Mouse (Mus musculus): ENCODE data around the gene Ass1.
"Not testable (repeated sequence)": the region's sequence is repeated elsewhere in the genome, so short reads cannot be mapped to it uniquely, and the experiment has no call there.

The Ass1 gene

DNA sequence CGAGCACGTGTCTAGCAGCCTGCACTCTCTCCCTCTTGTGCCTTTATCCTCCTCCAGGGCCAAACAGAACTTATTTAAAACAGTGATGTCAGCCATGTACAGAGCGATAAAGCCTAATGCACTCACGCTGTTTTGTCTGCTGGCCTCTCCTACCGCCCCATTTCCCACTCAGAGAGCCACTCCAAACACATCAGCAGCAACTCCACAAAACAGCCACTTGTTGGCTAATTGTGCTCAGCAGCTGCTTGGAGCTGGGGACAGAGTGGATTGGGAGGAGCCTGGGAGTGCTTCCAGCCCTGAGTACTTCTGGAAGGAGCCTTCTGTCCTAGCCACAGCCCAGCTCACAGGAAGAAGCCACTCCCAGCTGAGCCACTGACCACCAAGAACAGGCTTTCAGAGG lies 67.0 kb downstream of the Ass1 start:
- DNase-seq (ENCODE audit: low spot score in 2 of 2): no peak

DNA sequence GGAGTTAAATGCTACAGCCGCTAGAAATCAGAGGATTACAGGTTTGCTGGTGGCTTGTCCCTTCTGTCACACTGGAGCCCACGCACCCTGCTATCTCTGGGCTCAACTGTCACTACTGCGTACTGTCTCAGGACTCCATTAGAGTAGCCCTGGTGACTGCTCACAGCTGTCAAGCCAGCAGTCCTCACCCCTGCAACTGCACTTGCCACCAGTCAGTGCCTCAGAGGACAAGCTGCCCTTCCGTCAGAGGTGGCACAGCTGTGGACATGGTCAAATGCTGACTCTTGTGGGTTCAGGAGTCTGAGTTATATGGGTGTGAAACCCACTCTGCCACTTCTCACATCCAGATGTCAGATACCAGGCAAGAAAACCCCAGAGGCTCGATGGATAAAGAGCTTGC lies 68.7 kb downstream of the Ass1 start:
- no peak for DNase-seq (ENCODE audit: low spot score in 2 of 2)

DNA sequence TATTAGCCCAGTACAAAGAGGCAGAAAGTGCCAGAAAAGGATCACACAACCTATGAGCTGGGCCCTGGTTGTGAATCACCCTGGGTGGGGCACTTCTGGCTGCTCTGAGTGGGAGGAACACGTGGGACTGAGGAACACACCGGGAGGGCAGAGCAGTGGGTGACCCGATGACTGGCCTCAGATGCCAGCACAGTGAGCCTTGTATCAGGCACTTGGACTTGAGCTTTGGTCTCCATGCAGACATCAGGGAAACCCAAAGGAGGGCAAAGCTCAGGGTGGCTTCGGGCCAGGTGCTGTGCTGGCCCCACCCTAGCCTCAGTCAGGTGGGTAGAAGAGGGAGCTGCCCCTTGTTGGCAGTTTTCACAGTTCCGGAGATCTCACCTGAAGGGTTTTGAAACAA lies 71.6 kb downstream of the Ass1 start:
- DNase-seq (ENCODE audit: low spot score in 2 of 2): no peak

DNA sequence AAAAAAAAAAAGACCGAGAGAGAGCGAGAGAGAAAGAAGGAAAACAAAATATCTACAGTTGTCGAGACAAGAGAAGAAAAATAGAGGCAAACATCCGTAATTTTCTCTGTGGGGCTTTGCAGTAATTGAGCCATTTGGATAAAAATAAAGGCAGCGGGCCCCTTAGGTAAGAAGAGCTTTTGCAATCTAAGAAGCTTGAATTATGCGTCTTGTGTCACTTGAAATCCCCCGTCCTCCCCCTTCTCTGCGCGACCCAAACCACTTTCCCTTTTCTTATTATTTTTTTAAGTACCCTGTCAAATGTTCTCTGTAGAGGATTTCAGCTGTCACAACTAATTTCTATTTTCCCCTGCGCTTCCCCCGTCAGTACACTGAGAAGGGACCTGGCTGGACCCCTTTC lies 77.7 kb downstream of the Ass1 start:
- no peak for DNase-seq (ENCODE audit: low spot score in 2 of 2)

DNA sequence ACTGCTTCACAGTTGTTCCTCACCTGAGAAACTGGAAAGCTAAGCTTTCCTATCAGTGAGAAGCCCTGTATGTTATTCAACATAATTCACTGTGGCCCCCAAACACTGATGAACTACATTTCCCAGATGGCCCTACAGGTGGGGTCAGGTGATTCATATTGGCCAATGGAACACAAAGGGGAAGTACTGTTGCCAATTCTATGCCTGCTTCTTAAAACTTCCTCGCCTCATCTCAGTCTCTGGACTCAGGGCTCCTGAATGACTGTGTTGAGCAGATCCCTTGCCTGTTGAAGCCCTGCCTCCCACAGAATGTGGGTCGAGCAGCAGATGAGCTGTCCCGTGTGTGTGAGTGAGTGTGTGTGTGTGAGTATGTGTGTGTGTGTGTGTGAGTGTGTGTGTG lies 80.5 kb downstream of the Ass1 start:
- DNase-seq (ENCODE audit: low spot score in 2 of 2): no peak

DNA sequence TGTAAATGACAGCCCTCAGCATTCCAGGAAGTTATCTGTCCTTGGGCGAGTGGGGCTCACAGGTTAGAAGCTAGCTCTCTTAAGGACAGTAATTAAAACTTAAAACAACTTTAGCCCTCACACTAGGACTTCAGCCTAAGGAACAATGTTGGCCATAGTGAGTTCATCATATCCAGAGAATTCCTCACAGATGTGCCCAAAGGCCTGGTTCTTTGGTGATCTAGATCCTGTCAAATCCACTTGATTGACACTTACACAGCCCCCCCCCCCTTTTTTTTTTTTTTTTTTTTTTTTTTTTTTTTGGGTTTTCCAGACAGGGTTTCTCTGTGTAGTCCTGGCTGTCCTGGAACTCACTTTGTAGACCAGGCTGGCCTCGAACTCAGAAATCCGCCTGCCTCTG lies 81.3 kb downstream of the Ass1 start:
- DNase-seq (ENCODE audit: low spot score in 2 of 2): not testable (repeated sequence)

DNA sequence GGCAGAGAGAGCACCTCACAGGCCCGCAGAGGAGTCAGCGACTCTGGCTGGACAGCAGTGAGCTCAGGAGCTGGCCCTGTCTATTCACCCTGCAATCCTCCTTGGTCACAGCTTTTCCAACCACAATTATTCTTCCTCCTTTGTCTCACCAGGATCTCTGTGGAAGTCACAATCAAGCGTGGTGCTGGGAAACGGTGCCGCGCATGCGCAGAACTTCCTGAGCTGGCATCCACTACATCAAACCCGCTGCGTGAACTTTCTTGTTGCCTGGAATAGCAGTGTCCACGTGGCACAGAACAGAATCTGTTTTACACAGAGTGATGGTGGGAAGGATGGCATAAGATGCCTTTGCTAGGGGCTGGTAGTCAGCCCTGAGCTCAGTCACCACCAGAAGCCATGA lies 82.0 kb downstream of the Ass1 start:
- peak in 1 of 2 experiments; percentile 10 for DNase-seq (ENCODE audit: low spot score in 2 of 2)

DNA sequence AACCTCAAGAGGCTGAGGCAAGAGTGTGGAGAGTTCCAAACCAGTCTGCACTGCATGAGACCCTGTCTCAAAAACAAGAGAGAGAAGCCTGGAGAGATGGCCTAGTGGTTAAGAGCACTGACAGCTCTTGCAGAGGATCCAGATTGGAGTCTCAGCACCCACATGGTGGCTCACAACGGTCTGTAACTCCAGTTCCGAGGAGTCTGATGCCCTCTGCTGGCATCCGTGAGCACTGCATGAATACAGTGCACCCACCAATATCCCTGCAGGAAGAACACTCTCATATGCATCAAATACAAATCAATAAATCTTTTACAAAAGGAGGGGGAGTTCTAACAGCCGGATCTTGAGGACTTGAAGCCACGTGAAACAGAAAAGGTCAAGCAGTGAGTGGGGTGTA lies 84.6 kb downstream of the Ass1 start:
- no peak for DNase-seq (ENCODE audit: low spot score in 2 of 2)

Measured in frontal cortex, postnatal 10 days (tissue).